Mouse (Mus musculus): ENCODE measurements around the gene Prr7.

Prr7 gene

DNA sequence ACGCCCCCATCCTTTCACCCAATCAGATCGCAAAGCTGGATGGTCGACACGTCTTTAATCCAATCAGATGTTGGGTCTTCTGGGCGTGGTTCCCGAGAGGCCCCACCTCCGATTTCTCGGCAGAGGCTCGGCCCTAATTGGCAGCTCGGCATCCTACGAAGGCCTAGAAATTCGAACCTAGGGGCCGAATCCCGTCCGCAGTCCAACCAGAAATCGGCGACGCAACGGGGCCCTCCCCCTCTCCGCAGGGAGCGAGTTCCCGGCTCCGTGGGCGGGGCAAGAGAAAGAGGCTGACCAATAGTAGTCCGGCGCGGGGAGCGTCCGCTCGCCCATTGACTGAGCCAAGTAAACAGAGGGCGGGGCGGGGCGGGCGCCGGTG lies 19.1 kb upstream of the Prr7 start, which contains the start of gene Grk6:
Grk6 (plus strand) TSS at position 136 of the 379 bp plus-strand sequence.
- POLR2A ChIA-PET = interaction anchor here (0.6 to 8.3 kb wide), 65 partner anchors 9 to 989 kb away, joined by 3 to 74 read pairs (median 4); partner anchors contain the start of genes Mxd3 (in 2 of the 4), Prr7 (in 2 of the 4), B230219D22Rik (in 1 of the 4) and Caml (in 1 of the 4)
- CTCF ChIA-PET = interaction anchor here in 3 of 4 experiments (0.5 to 1.6 kb wide), 17 partner anchors 17 to 679 kb away, joined by 3 to 10 read pairs (median 3); partner anchors contain the start of genes Ddx41 (in 1 of the 3), Mxd3 (in 1 of the 3) and Sncb (in 1 of the 3)

- CTCF ChIA-PET = interaction anchor here in 3 of 4 experiments (0.5 to 1.6 kb wide), 10 partner anchors 16 to 182 kb away, joined by 3 to 10 read pairs (median 4); partner anchors contain the start of gene Ddx41 (in 1 of the 3)
These were observed 18.5 kb upstream of the Prr7 start for GRCm38 (mm10) chr13:55445361-55446091.

DNA sequence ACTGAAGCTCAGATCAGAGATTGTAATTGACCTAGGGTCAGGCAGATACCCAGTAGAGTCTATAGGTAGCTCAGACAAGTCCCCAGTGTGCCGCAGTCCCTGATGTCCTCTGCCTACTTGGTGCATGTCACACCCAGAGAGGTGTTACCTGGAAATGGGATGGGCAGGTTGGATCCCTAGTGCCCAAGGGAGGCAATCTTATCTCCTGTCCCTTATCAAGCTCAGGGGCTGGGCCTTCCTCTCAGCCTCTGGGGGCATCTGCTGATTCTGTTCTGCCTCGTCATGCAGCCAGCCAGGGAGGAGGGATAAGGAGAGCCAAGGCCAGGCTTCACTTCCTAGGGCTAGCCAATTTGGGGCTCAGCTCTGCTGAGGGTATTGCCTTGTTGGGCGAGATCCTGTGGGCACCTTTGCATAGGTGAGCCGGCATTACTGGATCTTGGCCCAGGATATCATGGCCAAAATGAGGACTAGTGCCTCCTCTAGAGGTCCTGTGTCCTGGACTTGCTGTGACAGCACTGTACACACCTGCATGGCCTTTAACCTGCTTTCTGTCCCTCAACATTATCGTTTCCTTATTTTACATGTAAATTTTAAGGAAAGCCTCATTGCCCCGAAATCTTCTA lies 17.5 kb upstream of the Prr7 start:
- ChIA-PET CTCF (interaction anchor here in 2 of 4 experiments (0.6 to 1.1 kb wide), 2 partner anchors 29 to 116 kb away, joined by 3 read pairs; no protein-coding TSS in a partner anchor), POLR2A (interaction anchor here in 2 of 4 experiments (0.6 to 8.3 kb wide), 13 partner anchors 13 to 176 kb away, joined by 3 to 74 read pairs (median 3); partner anchors contain the start of genes Caml (in 1 of the 2), Mxd3 (in 1 of the 2) and Prr7 (in 1 of the 2))

More at GRCm38 (mm10) chr13:55445361-55446091, 18.5 kb upstream of the Prr7 start:
- POLR2A ChIA-PET = interaction anchor here (0.6 to 8.3 kb wide), 66 partner anchors 8 to 988 kb away, joined by 3 to 74 read pairs (median 4); partner anchors contain the start of genes Prr7 (in 2 of the 4), B230219D22Rik (in 1 of the 4), Caml (in 1 of the 4) and Ddx41 (in 1 of the 4)

DNA sequence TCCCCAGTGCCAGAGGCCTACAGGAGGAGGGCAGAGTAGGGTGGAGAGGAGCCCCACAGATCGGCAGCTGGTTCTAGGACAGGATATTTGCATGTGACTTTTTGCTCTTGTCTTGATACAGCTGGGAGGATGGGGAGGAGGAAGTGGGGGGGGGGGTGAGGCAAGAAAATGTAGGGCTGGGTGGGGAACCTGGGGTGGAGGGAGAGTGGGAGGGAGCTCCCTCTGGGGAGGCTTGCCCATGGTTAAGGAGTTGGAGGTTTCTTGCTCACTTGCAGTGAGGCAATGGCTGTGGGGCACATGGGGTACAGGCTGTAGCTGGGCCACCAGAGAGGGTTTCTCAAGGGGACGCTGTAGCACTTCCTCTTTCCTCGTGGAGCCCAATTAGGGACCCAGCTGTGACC lies 16.5 kb upstream of the Prr7 start:
- CTCF ChIA-PET = interaction anchor here in 1 of 4 experiments (0.9 to 1.1 kb wide), 2 partner anchors 27 to 117 kb away, joined by 3 to 4 read pairs; no protein-coding TSS in a partner anchor

DNA sequence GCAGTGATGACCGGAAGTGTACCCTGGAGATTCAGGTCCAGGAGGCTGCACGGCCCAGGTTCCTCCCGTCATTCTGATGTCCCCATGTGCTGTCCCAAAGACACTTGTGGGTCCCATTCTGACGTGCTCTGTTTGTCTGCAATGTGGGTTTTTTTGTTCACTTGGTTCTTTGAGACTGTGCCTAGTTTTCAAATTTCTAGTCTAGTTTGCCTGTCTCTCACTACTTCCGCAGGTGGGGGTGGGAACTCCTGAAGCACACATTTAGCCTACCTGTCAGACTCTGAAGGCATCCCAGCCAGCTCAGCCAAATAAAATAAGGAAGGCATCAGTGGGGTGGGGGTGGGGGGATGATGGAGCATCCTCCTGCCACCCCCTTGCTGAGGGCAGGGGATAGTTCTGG lies 15.9 kb upstream of the Prr7 start:
- ChIA-PET POLR2A (interaction anchor here in 2 of 4 experiments (0.5 to 8.3 kb wide), 10 partner anchors 12 to 145 kb away, joined by 3 to 74 read pairs (median 4); partner anchors contain the start of gene Prr7 (in 1 of the 2)), CTCF (interaction anchor here in 1 of 4 experiments (0.9 to 1.4 kb wide), 2 partner anchors 26 to 55 kb away, joined by 4 read pairs; no protein-coding TSS in a partner anchor)

More for the DNA sequence above, 16.5 kb upstream of the Prr7 start:
- POLR2A ChIA-PET = interaction anchor here in 2 of 4 experiments (0.5 to 8.3 kb wide), 10 partner anchors 13 to 145 kb away, joined by 3 to 74 read pairs (median 4); partner anchors contain the start of gene Prr7 (in 1 of the 2)

DNA sequence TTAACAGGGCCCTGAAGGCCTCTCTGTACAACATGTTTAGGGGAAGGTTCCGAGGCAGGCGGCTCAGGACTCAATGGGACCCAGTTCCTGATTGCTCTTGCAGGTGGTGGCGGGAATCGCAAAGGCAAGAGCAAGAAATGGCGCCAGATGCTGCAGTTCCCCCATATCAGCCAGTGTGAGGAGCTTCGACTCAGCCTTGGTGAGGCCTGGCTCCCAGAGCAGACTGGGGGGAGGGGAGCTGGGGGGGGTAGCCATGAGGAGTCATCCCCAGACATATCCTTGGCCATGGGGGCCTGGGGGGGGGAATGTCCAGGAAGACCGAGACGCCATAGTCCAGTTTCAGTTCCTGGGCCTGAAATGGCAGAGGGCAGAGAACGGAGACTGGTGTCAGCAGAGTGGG lies 14.9 kb upstream of the Prr7 start:
- ChIA-PET POLR2A (interaction anchor here (0.6 to 8.3 kb wide), 10 partner anchors 9 to 266 kb away, joined by 3 to 74 read pairs (median 4); partner anchors contain the start of gene Prr7 (in 1 of the 4)), CTCF (interaction anchor here in 3 of 4 experiments (0.7 to 1.9 kb wide), 8 partner anchors 20 to 748 kb away, joined by 3 to 5 read pairs (median 4); partner anchors contain the start of gene Cdhr2 (in 1 of the 3))

- CTCF ChIA-PET = interaction anchor here in 3 of 4 experiments (0.7 to 2.9 kb wide), 9 partner anchors 19 to 749 kb away, joined by 3 to 7 read pairs (median 4); partner anchors contain the start of gene Cdhr2 (in 1 of the 3)
- POLR2A ChIA-PET = interaction anchor here in 3 of 4 experiments (0.6 to 8.3 kb wide), 6 partner anchors 9 to 267 kb away, joined by 3 to 74 read pairs (median 6); partner anchors contain the start of gene Prr7 (in 1 of the 3)
These were observed 14.2 kb upstream of the Prr7 start for GRCm38 (mm10) chr13:55449679-55450441.

DNA sequence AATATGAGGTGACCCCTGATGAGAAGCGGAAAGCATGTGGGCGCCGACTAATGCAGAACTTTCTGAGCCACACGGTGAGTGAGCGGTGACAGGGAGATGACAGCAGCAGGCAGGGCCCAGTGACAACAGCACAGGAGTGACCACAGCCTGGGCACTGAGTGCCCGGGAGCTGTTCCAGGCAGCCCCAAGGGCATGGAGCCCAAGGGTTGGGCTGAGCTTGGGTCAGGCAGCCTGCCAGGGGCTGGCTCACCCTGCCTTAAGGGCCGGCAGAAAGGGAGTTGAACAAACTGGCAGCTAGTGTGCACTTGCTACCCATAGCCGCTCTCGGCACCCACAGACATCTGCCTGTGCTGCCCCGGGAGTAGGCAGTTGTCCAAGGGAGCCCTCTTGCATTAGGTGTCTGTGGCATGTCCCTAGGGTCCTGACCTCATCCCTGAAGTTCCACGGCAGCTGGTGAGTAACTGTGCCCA lies 13.5 kb upstream of the Prr7 start:
- ChIA-PET CTCF (interaction anchor here in 2 of 4 experiments (0.8 to 2.9 kb wide), 3 partner anchors 21 to 33 kb away, joined by 3 to 7 read pairs (median 5); no protein-coding TSS in a partner anchor), POLR2A (interaction anchor here in 2 of 4 experiments (0.8 to 8.3 kb wide), 7 partner anchors 10 to 120 kb away, joined by 3 to 74 read pairs (median 4); partner anchors contain the start of gene Prr7 (in 1 of the 2))

DNA sequence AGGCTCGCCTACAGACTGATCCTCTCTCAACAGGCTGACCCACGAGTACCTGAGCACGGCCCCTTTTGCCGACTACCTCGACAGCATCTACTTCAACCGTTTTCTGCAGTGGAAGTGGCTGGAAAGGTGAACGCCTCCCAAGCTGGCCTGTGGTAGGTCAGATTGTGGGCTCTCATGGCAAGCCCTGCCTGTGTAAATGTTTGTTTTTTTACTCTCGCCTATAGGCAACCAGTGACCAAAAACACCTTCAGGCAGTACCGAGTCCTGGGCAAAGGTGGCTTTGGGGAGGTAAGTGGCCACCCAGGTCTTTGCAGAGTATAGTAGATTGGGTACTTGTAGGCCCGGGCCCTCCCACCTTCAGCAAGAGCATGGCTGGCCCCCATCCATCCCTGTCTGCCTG lies 12.8 kb upstream of the Prr7 start:
- ChIA-PET CTCF (interaction anchor here in 1 of 4 experiments (0.6 to 2.9 kb wide), 2 partner anchors 20 to 106 kb away, joined by 3 to 7 read pairs; no protein-coding TSS in a partner anchor), POLR2A (interaction anchor here in 2 of 4 experiments (0.8 to 8.3 kb wide), 6 partner anchors 9 to 119 kb away, joined by 3 to 74 read pairs (median 4); partner anchors contain the start of gene Prr7 (in 1 of the 2))

GRCm38 (mm10) chr13:55451785-55452549 lies 12.1 kb upstream of the Prr7 start:
- ChIA-PET POLR2A (no interaction called here), CTCF (interaction anchor here in 2 of 4 experiments (0.6 to 2.9 kb wide), 3 partner anchors 17 to 106 kb away, joined by 3 to 7 read pairs (median 3); no protein-coding TSS in a partner anchor)

DNA sequence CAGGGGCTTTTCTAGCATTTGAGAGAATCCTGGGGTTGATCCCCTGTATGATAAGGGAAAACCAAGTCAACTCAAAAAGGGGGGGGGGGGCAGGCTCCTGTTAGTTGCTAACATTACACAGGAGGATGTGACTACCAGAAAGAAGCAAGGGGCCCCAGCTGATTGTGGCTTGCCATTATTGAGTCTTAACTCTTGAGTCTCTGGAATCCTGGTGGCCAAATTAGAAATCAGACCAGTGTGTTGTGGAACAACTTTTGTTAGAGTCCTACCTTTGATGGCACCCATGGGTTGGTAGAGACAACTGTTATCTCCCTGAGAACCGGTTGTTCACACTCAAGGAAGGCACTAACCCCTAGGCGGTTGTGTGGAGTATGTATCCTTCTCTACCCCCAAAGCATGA lies 1.1 kb upstream of the Prr7 start:
- POLR2A ChIA-PET = interaction anchor here in 2 of 4 experiments (1.1 to 8.5 kb wide), 6 partner anchors 8 to 92 kb away, joined by 3 to 74 read pairs (median 6); partner anchors contain the start of gene Grk6 (in 2 of the 2)
- CTCF ChIA-PET = interaction anchor here in 2 of 4 experiments (1.0 to 4.5 kb wide), 3 partner anchors 9 to 45 kb away, joined by 3 to 16 read pairs (median 3); no protein-coding TSS in a partner anchor

GRCm38 (mm10) chr13:55463399-55464026 lies 554 bp upstream of the Prr7 start:
- POLR2A ChIA-PET = interaction anchor here (0.7 to 8.5 kb wide), 12 partner anchors 9 to 154 kb away, joined by 3 to 74 read pairs (median 4); partner anchors contain the start of genes Grk6 (in 2 of the 4), Dok3 (in 1 of the 4), Mxd3 (in 1 of the 4) and Pdlim7 (in 1 of the 4)
- CTCF ChIA-PET = interaction anchor here in 2 of 4 experiments (1.0 to 4.5 kb wide), 3 partner anchors 8 to 44 kb away, joined by 3 to 16 read pairs (median 3); no protein-coding TSS in a partner anchor

GRCm38 (mm10) chr13:55465184-55465583 lies 1.1 kb downstream of the Prr7 start:
- ChIA-PET CTCF (interaction anchor here in 2 of 4 experiments (1.3 to 1.5 kb wide), 3 partner anchors 44 to 50 kb away, joined by 3 to 5 read pairs (median 3); no protein-coding TSS in a partner anchor), POLR2A (interaction anchor here (0.6 to 4.2 kb wide), 23 partner anchors 12 to 225 kb away, joined by 3 to 16 read pairs (median 3); partner anchors contain the start of genes Grk6 (in 2 of the 4), Dbn1 (in 1 of the 4), Ddx41 (in 1 of the 4) and Dok3 (in 1 of the 4))

- ChIA-PET POLR2A (interaction anchor here in 3 of 4 experiments (0.7 to 4.2 kb wide), 18 partner anchors 12 to 138 kb away, joined by 3 to 16 read pairs (median 4); partner anchors contain the start of genes Grk6 (in 2 of the 3), Dbn1 (in 1 of the 3) and Mxd3 (in 1 of the 3)), CTCF (interaction anchor here in 3 of 4 experiments (0.5 to 1.5 kb wide), 3 partner anchors 48 to 51 kb away, joined by 3 to 5 read pairs (median 3); no protein-coding TSS in a partner anchor)
These were observed 1.9 kb downstream of the Prr7 start for GRCm38 (mm10) chr13:55465830-55466440.

Measured in embryonic stem cell, embryonic (primary cell).